Mouse (Mus musculus): ENCODE measurements around the gene Ncor2. TPM values are rescaled to one million over a fixed set of nuclear protein-coding genes. Genes with fewer than 3 reads are reported as not detected.

Ncor2 gene
- total RNA-seq, 2 experiments from 2014 or later: 15.0 to 107 TPM

- ATAC-seq (ENCODE audit: poor library complexity, severe bottlenecking): no peak
Measured at GRCm38 (mm10) chr5:125041578-125041977, 137.4 kb downstream of the Ncor2 start.

- ATAC-seq (ENCODE audit: poor library complexity, severe bottlenecking): no peak
Measured at GRCm38 (mm10) chr5:125040128-125040584, 138.9 kb downstream of the Ncor2 start.

- ATAC-seq (ENCODE audit: poor library complexity, severe bottlenecking): no peak
Measured at GRCm38 (mm10) chr5:125039377-125040027, 139.5 kb downstream of the Ncor2 start.

- ATAC-seq (ENCODE audit: poor library complexity, severe bottlenecking): no peak
Measured at GRCm38 (mm10) chr5:125036483-125036882, 142.5 kb downstream of the Ncor2 start.

- ATAC-seq (ENCODE audit: poor library complexity, severe bottlenecking): no peak
Measured at GRCm38 (mm10) chr5:125028911-125029310, 150.1 kb downstream of the Ncor2 start.

GRCm38 (mm10) chr5:125028371-125028770 lies 150.6 kb downstream of the Ncor2 start:
- ATAC-seq (ENCODE audit: poor library complexity, severe bottlenecking): no peak

- no peak for ATAC-seq (ENCODE audit: poor library complexity, severe bottlenecking)
Measured at GRCm38 (mm10) chr5:125024002-125024401, 155.0 kb downstream of the Ncor2 start.

GRCm38 (mm10) chr5:125021298-125021697 lies 157.7 kb downstream of the Ncor2 start:
- ATAC-seq (ENCODE audit: poor library complexity, severe bottlenecking): no peak

GRCm38 (mm10) chr5:125019099-125019498 lies 159.9 kb downstream of the Ncor2 start:
- 0 out of 2 replicates have a peak, but pooled peaks have one; percentile 5 for ATAC-seq (ENCODE audit: poor library complexity, severe bottlenecking)

GRCm38 (mm10) chr5:125017332-125017731 lies 161.7 kb downstream of the Ncor2 start:
- ATAC-seq (ENCODE audit: poor library complexity, severe bottlenecking): no peak

- no peak for ATAC-seq (ENCODE audit: poor library complexity, severe bottlenecking)
Measured at GRCm38 (mm10) chr5:125016421-125017242, 162.4 kb downstream of the Ncor2 start.

- no peak for ATAC-seq (ENCODE audit: poor library complexity, severe bottlenecking)
Measured at GRCm38 (mm10) chr5:125015576-125015975, 163.4 kb downstream of the Ncor2 start.

GRCm38 (mm10) chr5:125015066-125015465 lies 164.0 kb downstream of the Ncor2 start:
- ATAC-seq (ENCODE audit: poor library complexity, severe bottlenecking): no peak

GRCm38 (mm10) chr5:125014497-125014896 lies 164.5 kb downstream of the Ncor2 start:
- ATAC-seq (ENCODE audit: poor library complexity, severe bottlenecking): 0 out of 2 replicates have a peak, but pooled peaks have one; percentile 28

GRCm38 (mm10) chr5:125011628-125012027 lies 167.4 kb downstream of the Ncor2 start:
- ATAC-seq (ENCODE audit: poor library complexity, severe bottlenecking): no peak

GRCm38 (mm10) chr5:125011166-125011565 lies 167.9 kb downstream of the Ncor2 start:
- ATAC-seq (ENCODE audit: poor library complexity, severe bottlenecking): no peak

- no peak for ATAC-seq (ENCODE audit: poor library complexity, severe bottlenecking)
Measured at GRCm38 (mm10) chr5:125006896-125007295, 172.1 kb downstream of the Ncor2 start.

GRCm38 (mm10) chr5:125005871-125006652 lies 173.0 kb downstream of the Ncor2 start:
- no peak for ATAC-seq (ENCODE audit: poor library complexity, severe bottlenecking)

GRCm38 (mm10) chr5:125003873-125004255 lies 175.2 kb downstream of the Ncor2 start:
- ATAC-seq (ENCODE audit: poor library complexity, severe bottlenecking): no peak

GRCm38 (mm10) chr5:125002969-125003872 lies 175.8 kb downstream of the Ncor2 start, which contains the start of gene Rflna:
TSS of gene Rflna (plus strand) at chr5:125003221.
- ATAC-seq (ENCODE audit: poor library complexity, severe bottlenecking): no peak
